Mouse (Mus musculus) MEL (cell line): Measurements from ENCODE around the gene Cga. TPM values are rescaled to one million over a fixed set of nuclear protein-coding genes. Genes with fewer than 3 reads are reported as not detected.

Experiments used
- DNase-seq: peaks from one replicate; pipeline ENCODE4 v3.0.0; 2011; ENCODE audit warnings: low read depth, low spot score
- H3K27ac ChIP-seq: 2 replicates; pipeline ENCODE4 v1.5.1; 2012; ENCODE audit warnings: low read depth, mild to moderate bottlenecking, control low read depth, low read length, moderate library complexity; ENCODE audit not compliant: control insufficient read depth
- H3K27me3 ChIP-seq, 2 experiments: fragments of 150-350 bp in 1 of 2; sonication (generic) in 1 of 2; 2 replicates each; pipeline ENCODE4 v1.6.1; 2012; ENCODE audit warnings: low read length in 2 of 2, mild to moderate bottlenecking in 2 of 2, improper control_type of control experiment in 1 of 2, moderate library complexity in 1 of 2; ENCODE audit not compliant: insufficient read depth in 2 of 2, control insufficient read depth in 1 of 2
- H3K36me3 ChIP-seq, 2 experiments: 2 replicates each; pipeline ENCODE4 v1.6.1; 2012 to 2014; ENCODE audit warnings: low read length in 2 of 2, improper control_type of control experiment in 1 of 2, inconsistent platforms in 1 of 2, mild to moderate bottlenecking in 1 of 2; ENCODE audit not compliant: insufficient read depth in 2 of 2, control insufficient read depth in 1 of 2
- H3K4me1 ChIP-seq, 2 experiments: fragments of 150-350 bp in 1 of 2; sonication (generic) in 1 of 2; 2 replicates each; pipeline ENCODE4 v1.6.1; 2012; ENCODE audit warnings: low read length in 2 of 2, improper control_type of control experiment in 1 of 2, mild to moderate bottlenecking in 1 of 2; ENCODE audit not compliant: insufficient read depth in 2 of 2, control insufficient read depth in 1 of 2
- H3K4me3 ChIP-seq, 2 experiments: fragments of 150-350 bp in 1 of 2; sonication (generic) in 1 of 2; 2 replicates each; pipeline ENCODE4 v1.5.1; 2012; ENCODE audit warnings: low read depth in 2 of 2, low read length in 2 of 2, mild to moderate bottlenecking in 2 of 2, moderate library complexity in 2 of 2, control low read depth in 1 of 2, improper control_type of control experiment in 1 of 2; ENCODE audit not compliant: control insufficient read depth in 1 of 2, insufficient read depth in 1 of 2
- H3K79me2 ChIP-seq: 2 replicates; pipeline ENCODE4 v1.6.1; 2012; ENCODE audit warnings: mild to moderate bottlenecking, low read length, moderate library complexity; ENCODE audit not compliant: control insufficient read depth, poor library complexity, insufficient read depth
- H3K9ac ChIP-seq: 2 replicates; pipeline ENCODE4 v1.6.1; 2012; ENCODE audit warnings: low read depth, mild to moderate bottlenecking, control low read depth, low read length, moderate library complexity; ENCODE audit not compliant: control insufficient read depth, poor library complexity, severe bottlenecking
- H3K9me3 ChIP-seq: fragments of 150-350 bp; sonication (generic); replicated peaks from 2 replicates; pipeline ENCODE4 v1.6.1; 2012; ENCODE audit warnings: mild to moderate bottlenecking, low read length, improper control_type of control experiment, moderate library complexity; ENCODE audit not compliant: insufficient read depth
- BHLHE40 ChIP-seq: IDR thresholded peaks from 2 replicates; pipeline ENCODE4 v1.6.1; 2012; ENCODE audit warnings: low read depth, mild to moderate bottlenecking, inconsistent platforms, low read length, improper control_type of control experiment, borderline replicate concordance
- CHD1 ChIP-seq: IDR thresholded peaks from 2 replicates; pipeline ENCODE4 v1.6.1; 2012; ENCODE audit warnings: low read depth, mild to moderate bottlenecking, inconsistent platforms, low read length, improper control_type of control experiment
- CHD2 ChIP-seq: IDR thresholded peaks from 2 replicates; pipeline ENCODE4 v1.6.1; 2011; ENCODE audit warnings: low read length, improper control_type of control experiment
- CTCF ChIP-seq, 3 experiments: IDR thresholded peaks in 2 of 3; conservative IDR thresholded peaks in 1 of 3; 2 replicates each; pipeline ENCODE4 v1.5.1; 2011 to 2012; ENCODE audit warnings: low read length in 3 of 3, low read depth in 2 of 3, mild to moderate bottlenecking in 2 of 3, improper control_type of control experiment in 1 of 3, inconsistent platforms in 1 of 3, mixed read lengths in 1 of 3, moderate library complexity in 1 of 3; ENCODE audit not compliant: control insufficient read depth in 1 of 3, insufficient read depth in 1 of 3, poor library complexity in 1 of 3, severe bottlenecking in 1 of 3
- E2F4 ChIP-seq: IDR thresholded peaks from 2 replicates; pipeline ENCODE4 v1.6.1; 2011; ENCODE audit warnings: low read depth, low read length, improper control_type of control experiment, borderline replicate concordance
- EP300 ChIP-seq, 2 experiments: IDR thresholded peaks; 2 replicates each; pipeline ENCODE4 v1.6.1; 2011; ENCODE audit warnings: improper control_type of control experiment in 2 of 2, low read length in 2 of 2, low read depth in 1 of 2, mild to moderate bottlenecking in 1 of 2
- ETS1 ChIP-seq: IDR thresholded peaks from 2 replicates; pipeline ENCODE4 v1.6.1; 2012; ENCODE audit warnings: low read depth, mild to moderate bottlenecking, inconsistent platforms, low read length, improper control_type of control experiment, moderate library complexity
- GABPA ChIP-seq: IDR thresholded peaks from 2 replicates; pipeline ENCODE4 v1.6.1; 2012; ENCODE audit warnings: low read depth, mild to moderate bottlenecking, inconsistent platforms, low read length, improper control_type of control experiment, moderate library complexity
- GATA1 ChIP-seq: IDR thresholded peaks from 2 replicates; pipeline ENCODE4 v1.6.1; 2011; ENCODE audit warnings: low read depth, low read length, improper control_type of control experiment
- HCFC1 ChIP-seq: IDR thresholded peaks from 2 replicates; pipeline ENCODE4 v1.6.1; 2012; ENCODE audit warnings: low read depth, mild to moderate bottlenecking, inconsistent platforms, low read length, improper control_type of control experiment, moderate library complexity
- JUND ChIP-seq: IDR thresholded peaks from 2 replicates; pipeline ENCODE4 v1.6.1; 2011; ENCODE audit warnings: low read depth, mild to moderate bottlenecking, improper control_type of control experiment, low read length
- KAT2A ChIP-seq: conservative IDR thresholded peaks from 2 replicates; pipeline ENCODE4 v1.6.1; 2012; ENCODE audit warnings: low read depth, low read length, improper control_type of control experiment, inconsistent platforms
- MAFK ChIP-seq: IDR thresholded peaks from 2 replicates; pipeline ENCODE4 v1.6.1; 2011; ENCODE audit warnings: low read depth, mild to moderate bottlenecking, low read length, improper control_type of control experiment, borderline replicate concordance
- MAX ChIP-seq: IDR thresholded peaks from 2 replicates; pipeline ENCODE4 v1.6.1; 2011; ENCODE audit warnings: low read length, improper control_type of control experiment
- MAZ ChIP-seq: IDR thresholded peaks from 2 replicates; pipeline ENCODE4 v1.6.1; 2012; ENCODE audit warnings: low read depth, mild to moderate bottlenecking, inconsistent platforms, low read length, improper control_type of control experiment
- MEF2A ChIP-seq: IDR thresholded peaks from 2 replicates; pipeline ENCODE4 v1.6.1; 2014; ENCODE audit warnings: low read depth, mild to moderate bottlenecking, inconsistent platforms, low read length, improper control_type of control experiment; ENCODE audit not compliant: poor library complexity, insufficient replicate concordance, severe bottlenecking; ENCODE audit errors: extremely low read depth
- MXI1 ChIP-seq: IDR thresholded peaks from 2 replicates; pipeline ENCODE4 v1.6.1; 2011; ENCODE audit warnings: mild to moderate bottlenecking, low read depth, low read length, improper control_type of control experiment
- MYB ChIP-seq: IDR thresholded peaks from 2 replicates; pipeline ENCODE4 v1.6.1; 2011; ENCODE audit warnings: mild to moderate bottlenecking, low read depth, low read length, improper control_type of control experiment
- MYC ChIP-seq: IDR thresholded peaks from 2 replicates; pipeline ENCODE4 v1.6.1; 2011; ENCODE audit warnings: low read depth, mild to moderate bottlenecking, low read length, improper control_type of control experiment, moderate library complexity
- NELFE ChIP-seq: IDR thresholded peaks from 2 replicates; pipeline ENCODE4 v1.6.1; 2011; ENCODE audit warnings: low read depth, low read length, improper control_type of control experiment
- NRF1 ChIP-seq: IDR thresholded peaks from 2 replicates; pipeline ENCODE4 v1.6.1; 2014; ENCODE audit warnings: low read depth, mild to moderate bottlenecking, inconsistent platforms, low read length, improper control_type of control experiment, moderate library complexity; ENCODE audit not compliant: poor library complexity, insufficient read depth, severe bottlenecking
- POLR2A ChIP-seq, 2 experiments: IDR thresholded peaks; 2 replicates each; pipeline ENCODE4 v1.6.1; 2011 to 2012; ENCODE audit warnings: low read length in 2 of 2, mild to moderate bottlenecking in 2 of 2, control low read depth in 1 of 2, improper control_type of control experiment in 1 of 2, low read depth in 1 of 2, moderate library complexity in 1 of 2; ENCODE audit not compliant: control insufficient read depth in 1 of 2, insufficient read depth in 1 of 2, poor library complexity in 1 of 2
- POLR2AphosphoS2 ChIP-seq: IDR thresholded peaks from 2 replicates; pipeline ENCODE4 v1.6.1; 2011; ENCODE audit warnings: low read length, improper control_type of control experiment
- POLR2AphosphoS5 ChIP-seq: IDR thresholded peaks from 2 replicates; pipeline ENCODE4 v1.6.1; 2012; ENCODE audit warnings: low read depth, borderline replicate concordance, mild to moderate bottlenecking, inconsistent platforms, low read length, moderate library complexity, mixed read lengths
- RAD21 ChIP-seq: IDR thresholded peaks from 2 replicates; pipeline ENCODE4 v1.6.1; 2011; ENCODE audit warnings: mild to moderate bottlenecking, low read depth, low read length, improper control_type of control experiment
- RCOR1 ChIP-seq: IDR thresholded peaks from 2 replicates; pipeline ENCODE4 v1.6.1; 2012; ENCODE audit warnings: low read depth, mild to moderate bottlenecking, inconsistent platforms, low read length, improper control_type of control experiment
- SIN3A ChIP-seq: IDR thresholded peaks from 2 replicates; pipeline ENCODE4 v1.6.1; 2012; ENCODE audit warnings: low read length, improper control_type of control experiment, inconsistent platforms
- SMC3 ChIP-seq: IDR thresholded peaks from 2 replicates; pipeline ENCODE4 v1.6.1; 2011; ENCODE audit warnings: low read depth, low read length, improper control_type of control experiment
- TAL1 ChIP-seq: IDR thresholded peaks from 2 replicates; pipeline ENCODE4 v1.6.1; 2012; ENCODE audit warnings: mild to moderate bottlenecking, inconsistent platforms, low read length, moderate library complexity, mixed read lengths
- TBP ChIP-seq: IDR thresholded peaks from 2 replicates; pipeline ENCODE4 v1.8.0; 2011; ENCODE audit warnings: low read depth, low read length, improper control_type of control experiment
- TCF12 ChIP-seq: IDR thresholded peaks from 2 replicates; pipeline ENCODE4 v1.6.1; 2014; ENCODE audit warnings: low read depth, mild to moderate bottlenecking, inconsistent platforms, low read length, improper control_type of control experiment, moderate library complexity
- UBTF ChIP-seq: IDR thresholded peaks from 2 replicates; pipeline ENCODE4 v1.6.1; 2012; ENCODE audit warnings: low read depth, mild to moderate bottlenecking, inconsistent platforms, low read length, improper control_type of control experiment, moderate library complexity, borderline replicate concordance; ENCODE audit not compliant: insufficient read depth
- USF1 ChIP-seq: IDR thresholded peaks from 2 replicates; pipeline ENCODE4 v1.6.1; 2014; ENCODE audit warnings: low read depth, mild to moderate bottlenecking, inconsistent platforms, low read length, improper control_type of control experiment, moderate library complexity
- USF2 ChIP-seq, 2 experiments: IDR thresholded peaks; 2 replicates each; pipeline ENCODE4 v1.6.1; 2011 to 2012; ENCODE audit warnings: improper control_type of control experiment in 2 of 2, low read length in 2 of 2, borderline replicate concordance in 1 of 2, inconsistent platforms in 1 of 2, low read depth in 1 of 2, mild to moderate bottlenecking in 1 of 2; ENCODE audit not compliant: insufficient read depth in 1 of 2
- ZC3H11A ChIP-seq: IDR thresholded peaks from 2 replicates; pipeline ENCODE4 v1.6.1; 2012; ENCODE audit warnings: low read depth, mild to moderate bottlenecking, inconsistent platforms, low read length, improper control_type of control experiment
- ZKSCAN1 ChIP-seq: IDR thresholded peaks from 2 replicates; pipeline ENCODE4 v1.6.1; 2012; ENCODE audit warnings: low read depth, mild to moderate bottlenecking, inconsistent platforms, low read length, improper control_type of control experiment, moderate library complexity
- ZMIZ1 ChIP-seq: IDR thresholded peaks from 2 replicates; pipeline ENCODE4 v1.6.1; 2012; ENCODE audit warnings: low read depth, mild to moderate bottlenecking, inconsistent platforms, low read length, improper control_type of control experiment, moderate library complexity
- ZNF384 ChIP-seq: IDR thresholded peaks from 2 replicates; pipeline ENCODE4 v1.6.1; 2012; ENCODE audit warnings: low read depth, mild to moderate bottlenecking, inconsistent platforms, low read length, improper control_type of control experiment
- polyA plus RNA-seq, 2 experiments: library from polyadenylated mRNA; stranded (reverse) in 1 of 2; unstranded in 1 of 2; fragments of >175 nt in 1 of 2; fragments of >200 nt in 1 of 2; gene quantifications; 2 replicates each; pipeline versions ENCODE4 v1.2.1 to v1.2.4; 2012; ENCODE audit warnings: low replicate concordance in 2 of 2, low read depth in 1 of 2; ENCODE audit not compliant: insufficient read length in 2 of 2, insufficient read depth in 1 of 2, missing spikeins in 1 of 2
- total RNA-seq: library from RNA; depleted of rRNA; stranded (reverse); fragments of 300-350 nt; gene quantifications from 2 replicates; pipeline ENCODE4 v1.2.3, GENCODE M21; 2012

The Cga gene
- total and polyA plus RNA-seq, 3 experiments, result not detected

DNA sequence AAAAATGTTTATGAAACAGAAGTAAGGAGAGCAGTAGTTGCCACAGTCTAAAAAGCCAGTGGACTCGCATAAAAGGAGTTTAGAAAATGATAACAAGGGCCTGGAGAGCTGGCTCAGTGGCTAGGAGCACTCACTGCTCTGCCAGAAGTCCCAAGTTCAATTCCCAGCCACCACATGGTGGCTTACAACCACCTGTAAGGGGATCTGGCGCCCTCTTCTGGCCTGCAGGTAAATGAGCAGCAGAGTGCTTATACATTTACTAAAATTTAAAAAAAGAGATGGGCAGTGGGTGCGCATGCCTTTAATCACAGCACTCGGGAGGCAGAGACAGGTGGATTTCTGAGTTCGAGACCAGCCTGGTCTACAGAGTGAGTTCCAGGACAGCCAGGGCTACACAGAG is 11.8 kb downstream of the Cga start:
- peak; percentile 83 for DNase-seq
- Histone ChIP-seq H3K36me3 (no peaks in the 10 kb centered on the region), H3K27ac (no peak overlapping the region), H3K9me3 (no peaks in the 10 kb centered on the region), H3K9ac (no peak overlapping the region), H3K4me3 (no peak overlapping the region), H3K27me3 (peaks cover 0 to 2% of the 10 kb centered on the region in 2 experiments; a peak in 3 of 4 replicates), H3K79me2 (no peaks in the 10 kb centered on the region), H3K4me1 (no peaks in the 10 kb centered on the region)
- no peak for TF ChIP-seq ZMIZ1
- no peak for TF ChIP-seq CHD2
- TF ChIP-seq GATA1, result no peak
- TF ChIP-seq MAX, result no peak
- no peak for TF ChIP-seq BHLHE40
- no peak for TF ChIP-seq TAL1
- TF ChIP-seq RCOR1, result no peak
- TF ChIP-seq ZC3H11A, result peak; percentile 79
- no peak for TF ChIP-seq MAFK
- TF ChIP-seq ZKSCAN1, result no peak
- TF ChIP-seq RAD21, result peak; percentile 79
- TF ChIP-seq NELFE, result no peak
- no peak for TF ChIP-seq EP300 (IDR thresholded peaks at IDR 0.05; ENCODE audit: low read depth in 1 of 2, low read length in 2 of 2)
- no peak for TF ChIP-seq USF2 (IDR thresholded peaks at IDR 0.05; ENCODE audit: borderline replicate concordance in 1 of 2, insufficient read depth in 1 of 2, low read depth in 1 of 2, low read length in 2 of 2)
- TF ChIP-seq MXI1, result no peak
- no peak for TF ChIP-seq NRF1
- TF ChIP-seq GABPA, result no peak
- TF ChIP-seq CHD1, result no peak
- TF ChIP-seq HCFC1, result no peak
- TF ChIP-seq USF1, result no peak
- no peak for TF ChIP-seq SIN3A
- no peak for TF ChIP-seq ETS1
- TF ChIP-seq POLR2A (IDR thresholded peaks at IDR 0.05; ENCODE audit: control insufficient read depth in 1 of 2, insufficient read depth in 1 of 2, low read depth in 1 of 2, low read length in 2 of 2, poor library complexity in 1 of 2), result no peak
- TF ChIP-seq CTCF (IDR thresholded peaks at IDR 0.05 in 2 of 3, conservative IDR thresholded peaks at IDR 0.05 in 1 of 3; ENCODE audit: control insufficient read depth in 1 of 3, insufficient read depth in 1 of 3, low read depth in 2 of 3, low read length in 3 of 3, poor library complexity in 1 of 3, severe bottlenecking in 1 of 3), result peak; percentile 68 to 80 (median 79)
- peak; percentile 55; the same call in 1 of the 2 replicates for TF ChIP-seq ZNF384
- TF ChIP-seq POLR2AphosphoS5, result no peak
- 0 out of 2 replicates have a peak, but pooled peaks have one; percentile 14 for TF ChIP-seq JUND
- TF ChIP-seq MEF2A, result no peak
- no peak for TF ChIP-seq KAT2A
- no peak for TF ChIP-seq E2F4
- no peak for TF ChIP-seq POLR2AphosphoS2
- no peak for TF ChIP-seq TCF12
- TF ChIP-seq MYB, result no peak
- no peak for TF ChIP-seq UBTF
- TF ChIP-seq SMC3, result peak; percentile 68
- peak; percentile 64; the same call in 1 of the 2 replicates for TF ChIP-seq MYC
- TF ChIP-seq TBP, result no peak
- no peak for TF ChIP-seq MAZ
